Mouse (Mus musculus): ENCODE data around the gene Vmn2r40.
"Not testable (repeated sequence)": the region's sequence is repeated elsewhere in the genome, so short reads cannot be mapped to it uniquely, and the experiment has no call there.

Gene Vmn2r40

GRCm38 (mm10) chr7:8931335-8931734 lies at the start of gene Vmn2r40:
Gene Vmn2r40 (minus strand): TSS chr7:8931435.
- DNase-seq (ENCODE audit: low spot score), result not testable (repeated sequence)

Data from spleen, adult 12 weeks (tissue).